Mouse (Mus musculus) heart, embryonic 16.5 days (tissue): ENCODE results near the gene Actl10. TPM values are rescaled to one million over a fixed set of nuclear protein-coding genes. Genes with fewer than 3 reads are reported as not detected.

Experiments used
- ATAC-seq: fragments of 200-750 bp; cut with Nextera tagmentation; replicated peaks from 2 replicates; pipeline ENCODE4 v1.8.0; 2017; ENCODE audit warnings: moderate number of reproducible peaks; ENCODE audit not compliant: insufficient read depth, low FRiP score; ENCODE audit errors: extremely low read depth
- H3K27ac ChIP-seq: fragments of 300-500 bp; sonication (generic); 2 replicates; pipeline ENCODE4 v1.5.1; 2014; ENCODE audit warnings: mild to moderate bottlenecking, low read length, control low read depth, moderate library complexity
- H3K27me3 ChIP-seq: fragments of 300-500 bp; sonication (generic); 2 replicates; pipeline ENCODE4 v1.6.1; 2014; ENCODE audit warnings: low read length, mixed read lengths; ENCODE audit not compliant: control insufficient read depth, insufficient read depth
- H3K36me3 ChIP-seq: fragments of 300-500 bp; sonication (generic); 2 replicates; pipeline ENCODE4 v1.6.1; 2014; ENCODE audit not compliant: control insufficient read depth, insufficient read depth
- H3K4me1 ChIP-seq: fragments of 300-500 bp; sonication (generic); 2 replicates; pipeline ENCODE4 v1.6.1; 2014; ENCODE audit warnings: low read length, mixed read lengths; ENCODE audit not compliant: control insufficient read depth, insufficient read depth
- H3K4me2 ChIP-seq: fragments of 300-500 bp; sonication (generic); 2 replicates; pipeline ENCODE4 v1.6.1; 2014; ENCODE audit warnings: low read depth, mild to moderate bottlenecking, control low read depth, low read length
- H3K4me3 ChIP-seq: fragments of 300-500 bp; sonication (generic); 2 replicates; pipeline ENCODE4 v1.5.1; 2014; ENCODE audit warnings: mild to moderate bottlenecking, control low read depth, low read length
- H3K9ac ChIP-seq: fragments of 300-500 bp; sonication (generic); 2 replicates; pipeline ENCODE4 v1.6.1; 2014; ENCODE audit warnings: low read length, control low read depth
- H3K9me3 ChIP-seq: fragments of 300-500 bp; sonication (generic); replicated peaks from 2 replicates; pipeline ENCODE4 v1.6.1; 2016; ENCODE audit warnings: low read length; ENCODE audit not compliant: control insufficient read depth
- WGBS: fragments of 180-500 bp; shearing (Covaris S2); extraction: QIAGEN DNeasy Blood & Tissue Kit; methylation state at CpG from one replicate; pipeline ENCODE4 v1.1.7; 2014; 5-methylcytosine and 5-hydroxymethylcytosine counted together
- polyA plus RNA-seq: library from polyadenylated mRNA; unstranded; fragments of >200 nt; fragmentation: Nextera tagmentation; extraction: Ambion mirVana; gene quantifications from 2 replicates; pipeline ENCODE4 v1.2.1, GENCODE M21; 2015

The Actl10 gene
- polyA plus RNA-seq, 1 experiment from 2014 or later, result 0.16 TPM

DNA sequence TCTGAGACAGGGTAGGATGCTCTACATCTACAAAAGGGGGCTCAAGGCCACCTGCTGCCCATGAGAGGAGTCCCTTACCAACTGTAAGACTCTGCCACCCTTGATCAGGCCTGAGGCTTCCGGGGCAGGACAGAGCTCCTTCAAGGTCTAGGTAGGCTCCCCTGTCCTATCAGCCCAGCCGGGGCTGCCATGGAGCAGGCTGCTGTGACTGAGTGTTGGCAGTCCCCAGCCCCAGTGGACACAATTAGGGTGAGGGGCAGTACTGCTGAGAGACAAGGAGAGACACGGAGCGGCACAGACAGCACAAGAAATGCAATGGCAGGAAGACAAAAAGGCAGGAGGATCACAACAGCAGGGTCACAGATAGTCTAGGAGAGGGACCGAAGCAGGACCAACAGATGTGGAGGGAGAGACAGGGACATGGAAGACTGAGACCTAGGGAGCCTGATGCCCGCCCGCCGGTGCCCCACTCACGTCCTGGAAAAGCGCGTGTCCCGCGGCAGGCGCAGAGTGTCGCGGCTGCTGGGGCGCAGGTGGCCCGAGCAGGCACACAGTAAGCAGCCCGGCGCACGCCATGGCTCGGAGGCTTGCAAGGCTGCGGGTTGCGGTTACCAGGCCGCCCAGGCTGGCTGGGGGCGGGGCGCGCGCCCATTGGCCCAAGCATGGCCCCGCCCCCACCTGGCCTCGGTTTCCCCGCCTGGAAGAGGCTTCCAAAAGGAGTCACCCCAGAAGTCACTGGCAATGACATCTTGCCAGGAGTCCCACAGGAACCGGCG, 6.9 kb downstream of the Actl10 start, which contains the start of gene Necab3:
TSS of gene Necab3 (minus strand) at position 627 of the 776 bp plus-strand sequence.
- Histone ChIP-seq H3K9me3 (no peaks in the 10 kb centered on the region), H3K36me3 (peaks cover 9% of the 10 kb centered on the region), H3K27ac (0 out of 2 replicates have a peak within 1 kb of the TSS, but pooled peaks have one; percentile 21), H3K9ac (peak within 1 kb of the TSS; percentile 59), H3K4me1 (peaks cover 9% of the 10 kb centered on the region; the same call in 1 of the 2 replicates), H3K27me3 (no peaks in the 10 kb centered on the region), H3K4me3 (peak within 1 kb of the TSS; percentile 38), H3K4me2 (peak within 1 kb of the TSS; percentile 69)
- 4% methylated on average over 34 of the region's 34 CpGs for WGBS
- ATAC-seq, result peak; percentile 64

DNA sequence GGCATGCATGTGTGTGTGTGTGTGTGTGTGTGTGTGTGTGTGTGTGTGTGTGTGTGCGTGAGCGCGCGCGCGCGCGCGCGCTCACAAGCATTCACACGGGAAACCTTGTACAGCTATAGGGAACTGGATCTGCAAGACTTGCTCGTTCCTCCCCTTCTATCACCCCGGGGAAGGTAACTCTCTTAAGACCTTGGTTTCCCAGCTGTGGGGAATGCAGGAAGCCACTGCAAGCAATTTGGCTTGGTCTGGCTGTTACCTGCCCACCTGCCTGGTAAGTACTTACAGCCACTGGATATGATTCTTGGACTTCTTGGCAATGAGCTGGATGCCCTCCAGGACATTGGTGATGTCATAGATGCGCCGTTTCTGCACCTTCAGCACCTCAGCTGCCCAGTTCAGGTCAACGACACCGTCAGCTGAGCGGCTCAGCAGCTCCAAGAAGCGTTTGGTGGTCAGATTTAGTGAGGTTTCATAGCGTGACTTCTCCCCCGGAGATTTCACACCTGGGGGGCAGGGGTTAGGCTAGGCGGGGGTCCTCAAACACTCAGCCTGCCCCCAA, 12.1 kb downstream of the Actl10 start:
- Histone ChIP-seq H3K27ac (no peak overlapping the region), H3K9ac (no peak overlapping the region), H3K4me2 (no peak overlapping the region), H3K27me3 (no peaks in the 10 kb centered on the region), H3K4me3 (no peak overlapping the region), H3K36me3 (peaks cover 9% of the 10 kb centered on the region), H3K9me3 (no peaks in the 10 kb centered on the region), H3K4me1 (peaks cover 20% of the 10 kb centered on the region)
- 90% methylated on average over 22 of the region's 22 CpGs for WGBS
- ATAC-seq, result no peak

DNA sequence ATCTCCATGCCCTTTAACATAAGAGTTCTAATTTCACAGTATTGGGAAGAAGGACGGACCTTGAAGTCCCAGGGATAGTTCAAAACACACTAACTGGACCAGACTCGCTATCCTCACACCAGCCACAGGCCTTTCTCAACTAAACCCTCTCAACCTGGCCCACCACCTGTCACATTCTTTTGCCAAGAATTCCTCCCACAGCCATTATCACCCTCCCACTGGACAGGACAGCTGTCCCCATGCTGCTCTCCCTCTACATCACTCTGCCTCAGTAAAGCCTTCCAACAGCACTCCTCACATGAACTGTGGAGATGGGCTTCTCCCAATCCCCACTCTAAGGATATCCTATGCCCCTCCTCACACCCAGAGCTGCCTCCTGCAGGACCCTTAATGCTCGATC, 14.0 kb downstream of the Actl10 start:
- Histone ChIP-seq H3K4me2 (no peak overlapping the region), H3K27ac (no peak overlapping the region), H3K36me3 (peaks cover 9% of the 10 kb centered on the region), H3K27me3 (no peaks in the 10 kb centered on the region), H3K9me3 (no peaks in the 10 kb centered on the region), H3K4me1 (peaks cover 22% of the 10 kb centered on the region), H3K4me3 (no peak overlapping the region), H3K9ac (no peak overlapping the region)
- ATAC-seq, result no peak
- 81% methylated on average over 3 of the region's 3 CpGs for WGBS

DNA sequence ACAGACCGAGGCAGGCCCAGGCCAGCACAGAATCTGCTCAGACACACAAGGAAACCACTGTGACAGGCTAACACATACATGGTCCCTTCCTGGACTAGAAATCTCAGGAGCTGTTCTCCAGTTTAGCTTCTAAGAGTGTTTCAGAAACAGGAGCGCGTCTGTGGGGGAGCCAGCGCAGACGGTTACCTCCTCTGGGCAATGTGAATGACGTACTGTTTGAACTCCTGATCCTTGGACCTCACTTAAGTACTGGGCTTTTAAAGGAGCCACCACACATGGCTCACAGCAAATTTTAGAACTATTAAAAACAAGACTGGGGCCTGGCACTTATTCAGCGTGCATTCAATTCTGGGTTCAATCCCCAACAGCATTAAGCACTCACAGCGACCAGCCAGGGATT, 15.1 kb downstream of the Actl10 start:
- no peak for ATAC-seq
- Histone ChIP-seq H3K4me3 (no peak overlapping the region), H3K9ac (no peak overlapping the region), H3K4me2 (no peak overlapping the region), H3K36me3 (peaks cover 9% of the 10 kb centered on the region), H3K4me1 (peaks cover 25% of the 10 kb centered on the region), H3K27ac (no peak overlapping the region), H3K27me3 (no peaks in the 10 kb centered on the region), H3K9me3 (no peaks in the 10 kb centered on the region)
- whole genome bisulfite sequencing, result 63% methylated on average over 8 of the region's 8 CpGs

DNA sequence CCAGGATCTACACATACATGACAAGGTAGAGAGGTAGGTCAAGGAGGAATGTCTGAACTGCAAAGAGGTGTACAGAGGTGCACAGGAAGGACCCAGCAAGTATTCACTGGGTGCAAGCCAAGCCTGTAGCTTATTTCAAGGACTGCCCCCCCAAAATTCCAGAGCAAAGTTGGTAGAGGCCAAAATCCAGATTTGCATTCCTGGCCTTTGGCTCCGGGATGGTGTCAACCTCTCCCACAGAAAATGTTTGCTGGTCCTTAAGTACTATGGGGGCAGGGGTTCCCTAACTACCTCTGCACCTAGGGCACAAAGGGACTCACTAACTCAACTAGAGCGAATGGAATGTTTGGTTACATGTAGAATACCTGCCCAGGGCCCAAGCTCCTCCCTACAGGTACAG, 16.2 kb downstream of the Actl10 start:
- no peaks in the 10 kb centered on the region for H3K27me3 ChIP-seq
- peak overlapping the region; percentile 81 for H3K4me2 ChIP-seq
- H3K4me1 ChIP-seq, result peaks cover 25% of the 10 kb centered on the region
- H3K27ac ChIP-seq, result peak overlapping the region; percentile 34
- ATAC-seq, result no peak
- WGBS, result 64% methylated on average over 2 of the region's 2 CpGs
- H3K9me3 ChIP-seq, result no peaks in the 10 kb centered on the region
- 0 out of 2 replicates have a peak overlapping the region, but pooled peaks have one; percentile 79 for H3K9ac ChIP-seq
- peaks cover 3% of the 10 kb centered on the region; the same call in 1 of the 2 replicates for H3K36me3 ChIP-seq
- H3K4me3 ChIP-seq, result peak overlapping the region; percentile 77

DNA sequence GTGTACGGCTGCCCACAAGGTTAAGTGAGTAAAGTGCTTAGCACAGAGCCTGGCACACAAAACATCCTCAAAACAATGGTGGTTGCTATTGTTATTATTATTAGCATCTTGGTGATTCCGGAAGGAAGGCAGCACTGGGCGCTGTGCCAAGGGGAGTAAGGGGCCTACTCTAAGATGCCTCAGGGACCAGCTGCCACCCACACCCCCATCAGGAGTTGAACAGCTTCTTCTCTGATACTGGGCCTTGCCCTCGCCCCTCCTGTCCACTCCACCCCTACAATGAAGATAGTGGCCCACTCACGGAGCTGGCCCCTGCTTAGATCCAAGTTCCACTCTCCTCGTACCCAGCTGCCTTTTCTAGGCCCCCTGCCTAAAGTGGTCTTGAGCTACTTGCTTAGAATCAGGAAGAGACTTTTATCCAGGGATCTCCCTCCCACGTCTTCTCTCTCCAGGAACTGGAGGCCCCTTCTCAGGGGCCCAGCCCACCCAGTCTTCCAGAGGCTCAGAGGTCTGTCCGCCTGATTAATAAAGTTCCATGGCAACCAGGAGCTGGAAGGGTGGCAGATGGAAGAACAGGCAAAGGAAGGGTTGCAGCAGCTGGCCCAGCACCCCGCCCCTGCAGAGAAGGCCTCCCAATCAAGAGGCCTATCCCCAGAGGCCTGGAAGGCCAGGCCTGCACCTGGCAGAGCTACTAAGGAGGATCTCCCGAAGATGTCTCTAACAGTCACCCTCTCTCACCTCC, 16.9 kb downstream of the Actl10 start:
- peak overlapping the region; percentile 77 for H3K4me3 ChIP-seq
- no peak for ATAC-seq
- H3K4me1 ChIP-seq, result peaks cover 25% of the 10 kb centered on the region
- no peaks in the 10 kb centered on the region for H3K36me3 ChIP-seq
- no peaks in the 10 kb centered on the region for H3K9me3 ChIP-seq
- peak overlapping the region; percentile 70 for H3K27ac ChIP-seq
- H3K9ac ChIP-seq, result peak overlapping the region; percentile 79
- peak overlapping the region; percentile 81 for H3K4me2 ChIP-seq
- 17% methylated on average over 10 of the region's 10 CpGs for WGBS
- H3K27me3 ChIP-seq, result no peaks in the 10 kb centered on the region

DNA sequence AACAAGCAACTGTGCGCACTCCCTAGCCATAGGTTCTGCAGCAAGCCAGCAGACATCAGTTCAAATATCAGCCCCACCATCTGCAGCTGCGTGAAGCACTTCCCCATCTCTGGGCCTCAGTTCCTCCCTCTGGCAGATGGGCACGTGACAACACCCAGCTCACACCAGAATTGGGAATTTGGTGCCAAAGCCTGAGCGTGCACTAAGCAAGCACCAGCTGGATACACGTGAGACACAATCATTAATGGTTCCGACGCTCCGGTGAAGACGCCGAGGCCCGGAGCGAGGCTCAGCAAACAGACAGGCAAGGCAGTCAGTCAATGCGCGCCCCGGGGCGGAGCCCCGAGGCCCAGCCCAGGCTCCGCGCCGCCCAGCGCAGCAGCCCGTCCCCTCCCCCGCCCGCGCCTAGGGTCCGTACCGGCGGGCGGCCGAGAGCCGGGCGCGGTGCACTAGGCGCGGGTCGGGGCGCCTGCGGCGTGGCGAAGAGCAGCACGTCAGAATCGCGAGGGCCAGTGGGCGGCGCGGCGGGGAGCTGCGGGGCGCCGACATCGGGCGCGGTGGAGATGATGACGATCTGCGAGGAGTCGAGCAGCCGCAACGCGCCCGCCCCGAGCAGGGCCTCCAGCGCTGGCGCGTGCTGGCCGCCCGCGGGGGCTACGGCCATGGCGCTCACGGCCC, 17.6 kb downstream of the Actl10 start:
- H3K4me2 ChIP-seq, result peak overlapping the region; percentile 81
- H3K4me3 ChIP-seq, result peak overlapping the region; percentile 77
- H3K4me1 ChIP-seq, result peaks cover 25% of the 10 kb centered on the region
- no peaks in the 10 kb centered on the region for H3K9me3 ChIP-seq
- no peaks in the 10 kb centered on the region for H3K27me3 ChIP-seq
- H3K9ac ChIP-seq, result peak overlapping the region; percentile 79
- H3K36me3 ChIP-seq, result no peaks in the 10 kb centered on the region
- WGBS, result 1% methylated on average over 70 of the region's 70 CpGs
- peak; percentile 80 for ATAC-seq
- H3K27ac ChIP-seq, result peak overlapping the region; percentile 70

DNA sequence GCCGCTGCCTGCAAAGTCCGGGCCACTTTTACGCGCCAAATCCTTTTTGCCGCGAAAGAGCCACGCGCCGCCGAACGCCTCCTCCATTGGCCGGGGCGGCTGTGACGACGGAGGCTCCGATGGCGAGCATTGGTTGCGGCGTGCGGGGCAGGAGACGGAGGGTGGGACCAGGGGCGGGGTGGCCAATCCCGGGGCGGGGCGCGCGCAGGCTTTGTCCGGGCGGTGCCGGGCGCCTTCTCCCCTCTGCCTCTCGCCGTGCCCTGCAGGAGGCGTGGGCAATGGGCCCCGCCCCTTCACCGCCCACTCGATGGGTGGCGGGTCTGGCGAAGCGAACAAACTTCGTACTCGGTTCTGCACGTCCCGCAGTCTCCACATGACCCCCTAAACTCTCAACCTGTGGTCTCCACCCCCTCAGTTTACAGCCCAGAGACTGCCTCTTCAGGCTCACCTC, 18.3 kb downstream of the Actl10 start, which contains the start of gene E2f1:
TSS of gene E2f1 (minus strand) at position 57 of the 451 bp plus-strand sequence.
- H3K36me3 ChIP-seq, result no peaks in the 10 kb centered on the region
- peak within 1 kb of the TSS; percentile 79 for H3K9ac ChIP-seq
- peaks cover 25% of the 10 kb centered on the region for H3K4me1 ChIP-seq
- peak within 1 kb of the TSS; percentile 76 for H3K27ac ChIP-seq
- no peaks in the 10 kb centered on the region for H3K9me3 ChIP-seq
- H3K27me3 ChIP-seq, result no peaks in the 10 kb centered on the region
- WGBS, result under 1% methylated on average over 44 of the region's 44 CpGs
- peak within 1 kb of the TSS; percentile 77 for H3K4me3 ChIP-seq
- peak; percentile 96 for ATAC-seq
- peak within 1 kb of the TSS; percentile 84 for H3K4me2 ChIP-seq
